Mouse (Mus musculus) G1E (cell line): ENCODE results near the gene Arap1.

ENCODE experiments used
- CTCF ChIP-seq: IDR thresholded peaks from 2 replicates; pipeline ENCODE4 v1.5.1; 2012; ENCODE audit warnings: low read depth, low read length, inconsistent platforms, mixed read lengths
- GATA1 ChIP-seq: IDR thresholded peaks from 2 replicates; pipeline ENCODE4 v1.6.1; 2012; ENCODE audit warnings: borderline replicate concordance, low read length, inconsistent platforms, mixed read lengths

DNA sequence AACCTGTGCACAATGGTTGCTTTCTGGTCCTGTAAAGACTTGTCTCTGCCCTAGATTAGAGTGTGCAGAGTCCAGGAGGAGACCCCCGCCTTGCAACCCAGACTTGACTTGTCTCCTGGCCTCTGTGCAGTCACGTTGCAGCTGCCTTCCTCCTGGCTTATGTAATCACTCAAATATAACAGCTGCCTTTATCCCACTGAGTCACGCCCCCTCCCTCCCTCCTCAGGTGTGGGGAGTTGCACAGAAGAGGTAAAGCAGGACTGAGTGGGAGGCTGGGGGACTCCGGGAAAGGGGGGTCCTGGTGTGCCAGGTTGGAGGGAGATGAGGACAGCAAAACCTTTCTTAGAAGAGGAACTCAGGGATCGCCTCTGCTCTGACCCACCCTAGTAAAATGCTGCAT lies 68.5 kb downstream of the Arap1 start:
- TF ChIP-seq CTCF (no peak), GATA1 (no peak)
